Mouse (Mus musculus) lung, postnatal 36 days (tissue): ENCODE data around the gene 9630041A04Rik.

Source experiments
- DNase-seq: peaks from one replicate; pipeline ENCODE4 v3.0.0; 2022; ENCODE audit warnings: mixed read lengths

The 9630041A04Rik gene

DNA sequence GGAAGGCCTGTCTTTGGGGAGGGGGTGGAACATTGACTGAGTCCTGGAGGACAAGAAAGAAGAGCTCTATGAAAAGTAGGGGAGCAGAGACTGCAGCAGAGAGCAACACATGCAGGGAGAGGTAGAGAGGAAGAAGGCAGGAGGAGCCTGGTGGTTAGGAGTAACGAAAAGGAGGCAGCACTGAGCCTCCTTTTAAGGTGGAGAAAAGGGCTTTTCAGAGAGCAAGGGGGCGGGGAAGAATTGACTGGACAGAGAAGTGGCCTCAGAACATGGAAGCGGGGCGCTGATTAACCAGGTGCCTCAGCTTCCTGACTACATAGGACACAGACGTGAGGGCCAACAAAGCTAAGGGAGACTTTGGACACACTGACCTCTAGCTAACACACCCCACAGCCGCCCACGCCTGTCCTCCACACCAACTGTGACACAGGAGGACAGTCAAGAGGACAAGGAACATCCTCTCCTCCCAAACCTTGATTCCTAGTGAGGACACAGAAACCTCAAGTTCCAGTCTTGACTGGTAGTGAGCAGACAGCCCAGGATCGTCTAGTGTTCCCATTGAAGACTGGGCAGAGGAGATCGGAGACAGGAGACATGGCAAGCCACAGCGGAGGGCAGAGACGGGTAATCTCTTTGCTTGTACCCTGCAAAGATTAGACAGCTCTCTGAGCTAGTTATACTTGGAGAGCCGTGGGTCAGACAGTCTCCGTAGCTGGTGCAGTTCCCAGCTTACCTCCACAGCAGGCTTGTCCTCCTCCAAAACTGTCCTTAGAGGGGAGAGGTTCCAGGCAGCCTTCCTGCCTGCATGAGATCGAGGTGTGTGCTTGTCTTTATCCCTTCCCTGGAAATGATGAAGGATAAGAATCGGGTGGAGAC, at the start of gene 9630041A04Rik:
Gene 9630041A04Rik, plus strand, starts transcription at position 246 of the 876 bp plus-strand sequence.
- no peak for DNase-seq

- no peak for DNase-seq
Observed at GRCm38 (mm10) chr9:101823896-101824295, 37.7 kb upstream of the 9630041A04Rik start.

GRCm38 (mm10) chr9:101825626-101826025, 36.0 kb upstream of the 9630041A04Rik start:
- no peak for DNase-seq

DNA sequence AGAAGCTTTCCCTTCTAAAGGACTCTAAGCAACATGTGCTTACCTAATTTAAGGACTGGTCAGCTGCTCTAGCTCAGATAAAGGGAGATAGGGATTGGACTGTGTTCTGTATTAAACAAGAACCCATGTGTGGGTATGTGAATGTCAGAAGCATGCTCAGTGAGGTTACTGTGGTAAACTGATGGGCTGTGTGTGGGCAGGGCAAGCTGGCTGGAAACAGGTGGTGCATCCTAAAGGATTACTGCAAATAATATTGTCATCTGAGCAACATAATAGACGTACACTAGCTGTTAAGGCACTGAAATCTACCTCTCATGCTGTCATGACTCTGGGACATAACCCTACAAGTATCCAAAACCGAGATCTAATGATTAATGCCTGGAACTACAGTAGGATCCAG, 28.0 kb upstream of the 9630041A04Rik start:
- DNase-seq = no peak

DNA sequence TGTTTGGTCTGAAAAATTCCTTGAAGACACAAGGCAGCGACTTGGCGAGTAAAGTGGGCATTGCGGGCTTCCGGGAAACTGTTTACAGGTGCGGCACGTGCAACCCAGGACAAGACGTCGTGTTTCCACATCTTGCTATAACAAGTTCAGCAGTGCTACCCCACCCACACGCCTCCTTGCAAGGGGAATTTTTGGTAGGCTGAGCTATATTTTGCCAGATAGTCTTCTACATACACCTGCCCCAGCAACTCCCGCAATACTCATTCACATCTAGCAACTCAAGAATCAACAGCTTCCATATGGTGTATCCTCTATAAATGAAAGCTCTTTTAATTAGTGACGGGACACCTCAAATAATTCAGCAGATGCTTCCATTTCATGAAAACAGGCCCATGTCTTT, 20.5 kb upstream of the 9630041A04Rik start:
- no peak for DNase-seq

- DNase-seq = no peak
Observed at GRCm38 (mm10) chr9:101843893-101844292, 17.7 kb upstream of the 9630041A04Rik start.

DNA sequence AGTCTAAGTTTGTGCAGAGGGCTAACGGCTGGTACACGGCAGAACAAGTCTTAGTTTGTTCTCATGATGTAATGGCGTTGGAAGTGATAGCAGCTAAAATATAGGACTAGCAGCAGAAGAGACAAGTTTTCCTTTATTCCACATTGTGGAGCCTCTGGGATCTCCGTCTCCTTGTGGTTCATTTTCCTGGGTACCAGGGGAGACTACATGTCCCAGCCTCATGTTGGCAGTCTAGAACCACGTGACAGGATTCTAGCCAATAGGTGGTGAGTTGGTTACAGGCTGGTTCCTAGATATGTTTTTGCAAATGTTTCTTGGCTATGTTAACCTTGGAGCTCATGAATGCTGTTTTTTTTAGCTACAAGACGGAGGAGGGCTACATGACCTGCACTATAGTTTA, 15.9 kb upstream of the 9630041A04Rik start:
- DNase-seq = no peak

DNA sequence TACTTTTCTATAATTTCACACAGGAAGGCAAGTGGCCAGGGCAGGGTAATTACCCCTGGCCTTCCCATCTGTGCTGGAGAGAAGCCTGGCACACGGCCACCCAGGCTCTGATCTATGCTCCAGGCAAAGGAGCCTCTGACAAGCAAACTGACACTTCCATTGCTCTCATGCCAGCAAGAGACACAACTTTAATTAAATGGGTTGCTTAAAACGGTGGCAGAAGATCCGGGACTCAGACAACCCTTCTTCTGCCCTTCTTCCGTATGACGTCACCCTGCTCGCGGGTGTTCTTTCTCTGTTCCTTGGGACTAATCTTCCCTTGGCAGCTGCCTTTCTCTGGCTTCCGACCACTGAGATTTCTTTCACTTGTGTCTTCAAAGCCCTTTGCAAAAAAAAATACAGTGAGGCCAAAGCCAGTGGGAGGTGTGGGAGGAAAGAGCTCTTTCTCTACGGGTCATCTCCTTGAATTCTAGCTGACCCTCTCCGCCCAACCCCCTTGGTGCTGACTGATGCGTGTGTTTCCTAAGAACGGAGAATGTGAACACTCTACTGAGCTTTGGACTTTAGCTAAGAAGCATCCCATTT, 932 bp downstream of the 9630041A04Rik start:
- peak; percentile 73 for DNase-seq

DNA sequence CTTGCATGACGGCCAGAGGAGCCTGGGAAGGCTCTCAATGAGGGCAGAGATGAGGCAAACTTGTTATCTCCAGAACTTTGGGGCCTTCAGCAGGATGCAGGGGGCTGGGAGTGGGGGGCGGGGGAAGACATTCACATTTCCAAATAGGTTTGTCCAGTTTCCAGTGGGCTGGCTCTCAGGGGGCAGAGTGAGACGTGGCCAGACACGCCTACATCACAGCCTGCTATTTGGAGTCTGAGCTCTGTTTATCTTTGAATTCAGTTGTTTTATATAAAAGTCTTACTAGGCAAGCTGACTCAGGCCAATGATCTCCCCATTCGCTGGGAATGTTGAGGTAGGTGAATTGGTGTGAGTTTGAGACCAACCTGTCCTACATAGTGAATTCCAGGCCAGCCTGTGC, 1.5 kb downstream of the 9630041A04Rik start:
- peak; percentile 34 for DNase-seq

GRCm38 (mm10) chr9:101868593-101868992, 7.0 kb downstream of the 9630041A04Rik start:
- no peak for DNase-seq

- no peak for DNase-seq
Observed at GRCm38 (mm10) chr9:101870034-101870433, 8.4 kb downstream of the 9630041A04Rik start.

DNA sequence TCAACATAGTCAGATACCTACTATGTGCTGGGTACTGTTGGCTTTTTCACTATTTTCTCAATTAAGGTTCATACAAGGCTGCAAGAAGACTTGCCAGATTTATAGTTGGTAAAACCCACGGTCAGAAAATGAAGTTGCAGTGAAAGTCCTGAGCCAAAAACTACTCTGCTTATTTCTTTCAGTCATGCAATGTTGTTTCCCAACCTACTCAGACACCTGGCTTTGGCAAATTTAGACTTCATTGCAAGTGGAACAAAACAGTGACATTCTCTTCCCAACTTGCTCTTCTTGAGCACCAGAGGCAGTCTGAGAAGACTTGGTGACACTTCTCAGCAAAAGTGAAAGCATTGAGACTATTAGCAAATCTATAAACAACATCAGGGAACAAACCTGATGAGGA, 13.7 kb downstream of the 9630041A04Rik start:
- no peak for DNase-seq

GRCm38 (mm10) chr9:101877109-101877987, 15.7 kb downstream of the 9630041A04Rik start:
- no peak for DNase-seq

GRCm38 (mm10) chr9:101883295-101883694, 21.7 kb downstream of the 9630041A04Rik start:
- peak; percentile 36 for DNase-seq

DNA sequence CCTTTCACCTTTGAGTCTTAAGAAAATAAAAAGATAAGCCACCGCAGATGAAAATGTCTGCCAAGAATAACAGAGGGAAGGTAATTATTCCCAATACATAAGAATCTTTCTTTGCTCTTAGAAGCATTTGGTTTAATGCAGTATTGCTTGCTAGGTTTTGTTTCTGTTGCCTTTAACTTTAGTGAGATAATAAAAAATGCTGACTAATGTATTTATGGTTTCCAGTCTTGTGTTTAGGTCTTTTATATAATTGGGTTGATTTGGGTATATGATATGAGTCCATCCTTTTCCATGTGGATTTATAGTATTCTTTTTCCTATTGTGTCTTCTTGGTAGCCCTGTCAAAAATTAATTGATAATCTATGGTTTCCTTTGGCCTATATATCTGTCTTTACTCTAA, 36.2 kb downstream of the 9630041A04Rik start:
- DNase-seq = no peak

GRCm38 (mm10) chr9:101903406-101903805, 41.8 kb downstream of the 9630041A04Rik start:
- no peak for DNase-seq

DNA sequence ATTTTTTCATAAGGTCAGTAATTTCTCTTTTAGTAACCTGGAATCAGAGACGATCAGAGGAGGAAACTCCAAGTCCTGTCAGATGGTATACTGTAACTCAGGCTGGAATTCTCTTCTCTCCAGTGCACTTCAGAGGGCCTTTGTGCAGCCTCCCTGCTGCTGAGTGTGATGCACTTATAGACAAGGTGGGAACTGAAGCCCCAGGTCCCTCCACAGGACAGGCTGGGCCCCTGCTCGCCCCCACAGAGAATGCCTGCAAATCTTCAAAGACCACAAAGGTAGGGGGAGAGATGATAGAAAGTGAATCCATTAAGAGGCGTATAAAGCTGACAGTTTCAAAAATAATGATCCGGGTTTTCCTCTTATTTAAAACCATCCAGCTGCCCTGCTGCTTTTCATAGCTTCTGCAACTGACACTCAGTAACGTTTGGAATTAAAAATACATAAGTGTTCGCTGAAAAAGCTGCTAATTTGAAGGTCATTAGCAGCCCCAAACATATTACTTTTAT, 46.2 kb downstream of the 9630041A04Rik start:
- no peak for DNase-seq

GRCm38 (mm10) chr9:101908849-101909248, 47.2 kb downstream of the 9630041A04Rik start:
- no peak for DNase-seq

DNA sequence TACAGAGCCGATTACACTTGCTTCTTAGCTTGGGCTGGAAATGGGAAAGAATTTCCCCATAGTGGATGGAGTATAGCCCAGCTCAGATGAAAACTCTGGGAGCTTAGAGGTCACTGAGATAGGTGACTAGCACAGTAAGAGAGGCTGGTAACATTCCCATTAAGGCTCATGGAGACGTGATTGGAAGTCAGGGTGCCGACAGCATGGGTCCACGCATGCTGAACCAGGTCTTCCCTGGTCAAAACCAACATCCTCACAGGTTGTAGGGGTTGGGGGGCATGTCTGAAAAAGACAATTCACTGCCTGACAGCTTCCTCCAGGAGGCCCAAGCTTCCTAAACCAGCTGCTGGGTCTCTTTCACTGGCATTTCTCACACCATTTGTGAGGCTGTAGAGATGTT, 47.9 kb downstream of the 9630041A04Rik start:
- no peak for DNase-seq

GRCm38 (mm10) chr9:101911176-101911866, 49.7 kb downstream of the 9630041A04Rik start:
- DNase-seq = peak; percentile 42

DNA sequence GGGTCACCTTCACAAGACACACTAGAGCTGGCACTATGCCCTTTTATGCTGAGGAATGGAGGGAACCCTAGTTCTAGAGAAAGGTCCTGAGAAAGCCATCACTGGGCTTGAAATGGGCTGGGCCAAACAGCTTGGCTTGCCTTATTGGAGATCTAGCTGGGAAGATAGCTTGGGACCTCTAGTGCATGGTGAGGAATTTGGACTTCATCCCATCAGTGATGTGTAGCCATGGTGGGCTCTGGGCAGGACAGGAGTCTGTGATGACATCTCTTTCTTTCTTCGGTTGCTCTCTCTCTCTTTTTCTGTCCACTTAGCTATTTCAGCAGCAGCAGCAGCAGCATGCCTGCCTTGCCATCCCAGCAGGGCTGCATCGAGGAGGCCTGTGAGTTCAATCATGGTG, 53.4 kb downstream of the 9630041A04Rik start:
- no peak for DNase-seq

- DNase-seq = no peak
Observed at GRCm38 (mm10) chr9:101918771-101919170, 57.1 kb downstream of the 9630041A04Rik start.
